Mouse (Mus musculus) MEL (cell line): ENCODE data around the gene Hnrnpf. TPM values are rescaled to one million over a fixed set of nuclear protein-coding genes. Genes with fewer than 3 reads are reported as not detected.

ENCODE experiments used
- DNase-seq: peaks from one replicate; pipeline ENCODE4 v3.0.0; 2011; ENCODE audit warnings: low read depth, low spot score
- H3K27ac ChIP-seq: 2 replicates; pipeline ENCODE4 v1.5.1; 2012; ENCODE audit warnings: low read depth, mild to moderate bottlenecking, control low read depth, low read length, moderate library complexity; ENCODE audit not compliant: control insufficient read depth
- H3K27me3 ChIP-seq, 2 experiments: fragments of 150-350 bp in 1 of 2; sonication (generic) in 1 of 2; 2 replicates each; pipeline ENCODE4 v1.6.1; 2012; ENCODE audit warnings: low read length in 2 of 2, mild to moderate bottlenecking in 2 of 2, improper control_type of control experiment in 1 of 2, moderate library complexity in 1 of 2; ENCODE audit not compliant: insufficient read depth in 2 of 2, control insufficient read depth in 1 of 2
- H3K36me3 ChIP-seq, 2 experiments: 2 replicates each; pipeline ENCODE4 v1.6.1; 2012 to 2014; ENCODE audit warnings: low read length in 2 of 2, improper control_type of control experiment in 1 of 2, inconsistent platforms in 1 of 2, mild to moderate bottlenecking in 1 of 2; ENCODE audit not compliant: insufficient read depth in 2 of 2, control insufficient read depth in 1 of 2
- H3K4me1 ChIP-seq, 2 experiments: fragments of 150-350 bp in 1 of 2; sonication (generic) in 1 of 2; 2 replicates each; pipeline ENCODE4 v1.6.1; 2012; ENCODE audit warnings: low read length in 2 of 2, improper control_type of control experiment in 1 of 2, mild to moderate bottlenecking in 1 of 2; ENCODE audit not compliant: insufficient read depth in 2 of 2, control insufficient read depth in 1 of 2
- H3K4me3 ChIP-seq, 2 experiments: fragments of 150-350 bp in 1 of 2; sonication (generic) in 1 of 2; 2 replicates each; pipeline ENCODE4 v1.5.1; 2012; ENCODE audit warnings: low read depth in 2 of 2, low read length in 2 of 2, mild to moderate bottlenecking in 2 of 2, moderate library complexity in 2 of 2, control low read depth in 1 of 2, improper control_type of control experiment in 1 of 2; ENCODE audit not compliant: control insufficient read depth in 1 of 2, insufficient read depth in 1 of 2
- H3K79me2 ChIP-seq: 2 replicates; pipeline ENCODE4 v1.6.1; 2012; ENCODE audit warnings: mild to moderate bottlenecking, low read length, moderate library complexity; ENCODE audit not compliant: control insufficient read depth, poor library complexity, insufficient read depth
- H3K9ac ChIP-seq: 2 replicates; pipeline ENCODE4 v1.6.1; 2012; ENCODE audit warnings: low read depth, mild to moderate bottlenecking, control low read depth, low read length, moderate library complexity; ENCODE audit not compliant: control insufficient read depth, poor library complexity, severe bottlenecking
- H3K9me3 ChIP-seq: fragments of 150-350 bp; sonication (generic); replicated peaks from 2 replicates; pipeline ENCODE4 v1.6.1; 2012; ENCODE audit warnings: mild to moderate bottlenecking, low read length, improper control_type of control experiment, moderate library complexity; ENCODE audit not compliant: insufficient read depth
- BHLHE40 ChIP-seq: IDR thresholded peaks from 2 replicates; pipeline ENCODE4 v1.6.1; 2012; ENCODE audit warnings: low read depth, mild to moderate bottlenecking, inconsistent platforms, low read length, improper control_type of control experiment, borderline replicate concordance
- CHD1 ChIP-seq: IDR thresholded peaks from 2 replicates; pipeline ENCODE4 v1.6.1; 2012; ENCODE audit warnings: low read depth, mild to moderate bottlenecking, inconsistent platforms, low read length, improper control_type of control experiment
- CHD2 ChIP-seq: IDR thresholded peaks from 2 replicates; pipeline ENCODE4 v1.6.1; 2011; ENCODE audit warnings: low read length, improper control_type of control experiment
- ETS1 ChIP-seq: IDR thresholded peaks from 2 replicates; pipeline ENCODE4 v1.6.1; 2012; ENCODE audit warnings: low read depth, mild to moderate bottlenecking, inconsistent platforms, low read length, improper control_type of control experiment, moderate library complexity
- MYC ChIP-seq: IDR thresholded peaks from 2 replicates; pipeline ENCODE4 v1.6.1; 2011; ENCODE audit warnings: low read depth, mild to moderate bottlenecking, low read length, improper control_type of control experiment, moderate library complexity
- NRF1 ChIP-seq: IDR thresholded peaks from 2 replicates; pipeline ENCODE4 v1.6.1; 2014; ENCODE audit warnings: low read depth, mild to moderate bottlenecking, inconsistent platforms, low read length, improper control_type of control experiment, moderate library complexity; ENCODE audit not compliant: poor library complexity, insufficient read depth, severe bottlenecking
- POLR2A ChIP-seq, 2 experiments: IDR thresholded peaks; 2 replicates each; pipeline ENCODE4 v1.6.1; 2011 to 2012; ENCODE audit warnings: low read length in 2 of 2, mild to moderate bottlenecking in 2 of 2, control low read depth in 1 of 2, improper control_type of control experiment in 1 of 2, low read depth in 1 of 2, moderate library complexity in 1 of 2; ENCODE audit not compliant: control insufficient read depth in 1 of 2, insufficient read depth in 1 of 2, poor library complexity in 1 of 2
- RAD21 ChIP-seq: IDR thresholded peaks from 2 replicates; pipeline ENCODE4 v1.6.1; 2011; ENCODE audit warnings: mild to moderate bottlenecking, low read depth, low read length, improper control_type of control experiment
- RCOR1 ChIP-seq: IDR thresholded peaks from 2 replicates; pipeline ENCODE4 v1.6.1; 2012; ENCODE audit warnings: low read depth, mild to moderate bottlenecking, inconsistent platforms, low read length, improper control_type of control experiment
- SIN3A ChIP-seq: IDR thresholded peaks from 2 replicates; pipeline ENCODE4 v1.6.1; 2012; ENCODE audit warnings: low read length, improper control_type of control experiment, inconsistent platforms
- TAL1 ChIP-seq: IDR thresholded peaks from 2 replicates; pipeline ENCODE4 v1.6.1; 2012; ENCODE audit warnings: mild to moderate bottlenecking, inconsistent platforms, low read length, moderate library complexity, mixed read lengths
- UBTF ChIP-seq: IDR thresholded peaks from 2 replicates; pipeline ENCODE4 v1.6.1; 2012; ENCODE audit warnings: low read depth, mild to moderate bottlenecking, inconsistent platforms, low read length, improper control_type of control experiment, moderate library complexity, borderline replicate concordance; ENCODE audit not compliant: insufficient read depth
- USF2 ChIP-seq, 2 experiments: IDR thresholded peaks; 2 replicates each; pipeline ENCODE4 v1.6.1; 2011 to 2012; ENCODE audit warnings: improper control_type of control experiment in 2 of 2, low read length in 2 of 2, borderline replicate concordance in 1 of 2, inconsistent platforms in 1 of 2, low read depth in 1 of 2, mild to moderate bottlenecking in 1 of 2; ENCODE audit not compliant: insufficient read depth in 1 of 2
- ZC3H11A ChIP-seq: IDR thresholded peaks from 2 replicates; pipeline ENCODE4 v1.6.1; 2012; ENCODE audit warnings: low read depth, mild to moderate bottlenecking, inconsistent platforms, low read length, improper control_type of control experiment
- polyA plus RNA-seq, 2 experiments: library from polyadenylated mRNA; stranded (reverse) in 1 of 2; unstranded in 1 of 2; fragments of >175 nt in 1 of 2; fragments of >200 nt in 1 of 2; gene quantifications; 2 replicates each; pipeline versions ENCODE4 v1.2.1 to v1.2.4; 2012; ENCODE audit warnings: low replicate concordance in 2 of 2, low read depth in 1 of 2; ENCODE audit not compliant: insufficient read length in 2 of 2, insufficient read depth in 1 of 2, missing spikeins in 1 of 2
- total RNA-seq: library from RNA; depleted of rRNA; stranded (reverse); fragments of 300-350 nt; gene quantifications from 2 replicates; pipeline ENCODE4 v1.2.3, GENCODE M21; 2012

The Hnrnpf gene
- total and polyA plus RNA-seq, 3 experiments: 722 to 2,287 (median 882) TPM

- no peak overlapping the region for H3K9ac ChIP-seq
- H3K9me3 ChIP-seq: no peaks in the 10 kb centered on the region
- no peak for TF ChIP-seq SIN3A
- no peak for TF ChIP-seq ETS1
- TF ChIP-seq ZC3H11A: no peak
- no peak for TF ChIP-seq RAD21
- no peak for TF ChIP-seq CHD1
- TF ChIP-seq UBTF: no peak
- no peak for TF ChIP-seq POLR2A (IDR thresholded peaks at IDR 0.05; ENCODE audit: control insufficient read depth in 1 of 2, insufficient read depth in 1 of 2, low read depth in 1 of 2, low read length in 2 of 2, poor library complexity in 1 of 2)
- no peak for TF ChIP-seq BHLHE40
- no peak for TF ChIP-seq USF2 (IDR thresholded peaks at IDR 0.05; ENCODE audit: borderline replicate concordance in 1 of 2, insufficient read depth in 1 of 2, low read depth in 1 of 2, low read length in 2 of 2)
- TF ChIP-seq MYC: no peak
- peaks cover 63% of the 10 kb centered on the region for H3K79me2 ChIP-seq
- no peak overlapping the region for H3K27ac ChIP-seq
- H3K27me3 ChIP-seq: no peaks in the 10 kb centered on the region
- no peak for DNase-seq
- H3K4me1 ChIP-seq: peaks cover 9 to 28% of the 10 kb centered on the region in 2 experiments
- H3K36me3 ChIP-seq: peaks cover 0 to 36% of the 10 kb centered on the region in 2 experiments; a peak in 3 of 4 replicates
- no peak overlapping the region for H3K4me3 ChIP-seq
Measured at GRCm38 (mm10) chr6:117903836-117904235, 3.7 kb downstream of the Hnrnpf start.

- no peaks in the 10 kb centered on the region for H3K9me3 ChIP-seq
- peak overlapping the region; percentile 97 for H3K9ac ChIP-seq
- peak; percentile 69 for DNase-seq
- H3K4me3 ChIP-seq: peak overlapping the region; percentile 78 to 79
- TF ChIP-seq NRF1: no peak
- no peak for TF ChIP-seq CHD2
- TF ChIP-seq TAL1: no peak
- no peak for TF ChIP-seq CHD1
- no peak for TF ChIP-seq RCOR1
- H3K79me2 ChIP-seq: peaks cover 77% of the 10 kb centered on the region
- peaks cover 9 to 22% of the 10 kb centered on the region in 2 experiments for H3K4me1 ChIP-seq
- H3K27ac ChIP-seq: peak overlapping the region; percentile 99
- peaks cover 2 to 29% of the 10 kb centered on the region in 2 experiments; a peak in 3 of 4 replicates for H3K36me3 ChIP-seq
- H3K27me3 ChIP-seq: no peaks in the 10 kb centered on the region
Measured at GRCm38 (mm10) chr6:117905260-117905930, 5.3 kb downstream of the Hnrnpf start.
